Mouse (Mus musculus) liver, embryonic 14.5 days (tissue): ENCODE results near the gene Rcor3. TPM values are rescaled to one million over a fixed set of nuclear protein-coding genes. Genes with fewer than 3 reads are reported as not detected.

Experiments used
- ATAC-seq: fragments of 200-750 bp; cut with Nextera tagmentation; 2 replicates; pipeline ENCODE4 v1.8.0; 2017; ENCODE audit warnings: moderate number of reproducible peaks, mild to moderate bottlenecking, moderate library complexity; ENCODE audit not compliant: insufficient read depth
- DNase-seq, 3 experiments: peaks; one replicate each; pipeline ENCODE4 v3.0.0-alpha.2; 2012 to 2013; ENCODE audit warnings: low read depth in 3 of 3, low spot score in 3 of 3
- H3K27ac ChIP-seq: fragments of 300-500 bp; sonication (generic); 2 replicates; pipeline ENCODE4 v1.5.1; 2014; ENCODE audit warnings: moderate library complexity, mild to moderate bottlenecking, control low read depth, inconsistent platforms
- H3K27me3 ChIP-seq: fragments of 300-500 bp; sonication (generic); 2 replicates; pipeline ENCODE4 v1.6.1; 2014; ENCODE audit warnings: mild to moderate bottlenecking, low read length, moderate library complexity; ENCODE audit not compliant: control insufficient read depth, insufficient read depth
- H3K36me3 ChIP-seq: fragments of 300-500 bp; sonication (generic); replicated peaks from 2 replicates; pipeline ENCODE4 v1.6.1; 2014; ENCODE audit warnings: low read depth; ENCODE audit not compliant: control insufficient read depth, insufficient read depth
- H3K4me1 ChIP-seq, 2 experiments: fragments of 200-500 bp in 1 of 2; fragments of 300-500 bp in 1 of 2; sonication (generic) in 1 of 2; replicated peaks; 2 replicates each; pipeline ENCODE4 v1.6.1; 2012 to 2014; ENCODE audit warnings: antibody characterized with exemption in 1 of 2, inconsistent platforms in 1 of 2, low read length in 1 of 2; ENCODE audit not compliant: control insufficient read depth in 2 of 2, insufficient read depth in 2 of 2
- H3K4me2 ChIP-seq: fragments of 300-500 bp; sonication (generic); 2 replicates; pipeline ENCODE4 v1.6.1; 2014; ENCODE audit warnings: low read depth, mild to moderate bottlenecking, control low read depth, moderate library complexity
- H3K4me3 ChIP-seq, 2 experiments: fragments of 200-500 bp in 1 of 2; fragments of 300-500 bp in 1 of 2; sonication (generic) in 1 of 2; 2 replicates each; pipeline ENCODE4 v1.5.1; 2012 to 2014; ENCODE audit warnings: low read depth in 2 of 2, low read length in 2 of 2, mild to moderate bottlenecking in 2 of 2, control low read depth in 1 of 2, inconsistent platforms in 1 of 2, moderate library complexity in 1 of 2; ENCODE audit not compliant: insufficient read depth in 1 of 2
- H3K9ac ChIP-seq: fragments of 300-500 bp; sonication (generic); replicated peaks from 2 replicates; pipeline ENCODE4 v1.6.1; 2014; ENCODE audit warnings: mild to moderate bottlenecking, control low read depth, moderate library complexity
- H3K9me3 ChIP-seq: fragments of 300-500 bp; sonication (generic); 2 replicates; pipeline ENCODE4 v1.6.1; 2016; ENCODE audit warnings: low read length, mixed read lengths; ENCODE audit not compliant: control insufficient read depth
- CTCF ChIP-seq: IDR thresholded peaks from 2 replicates; pipeline ENCODE4 v1.5.1; 2016; ENCODE audit warnings: antibody characterized with exemption, low read depth, control low read depth
- EP300 ChIP-seq: IDR thresholded peaks from 2 replicates; pipeline ENCODE4 v1.6.1; 2016; ENCODE audit warnings: antibody characterized with exemption, low read depth
- WGBS: fragments of 180-500 bp; shearing (Covaris S2); extraction: QIAGEN DNeasy Blood & Tissue Kit; methylation state at CpG from one replicate; pipeline ENCODE4 v1.1.7; 2014; ENCODE audit not compliant: insufficient replicate concordance; 5-methylcytosine and 5-hydroxymethylcytosine counted together
- polyA plus RNA-seq, 2 experiments: library from polyadenylated mRNA; depleted of rRNA in 1 of 2; stranded (reverse) in 1 of 2; unstranded in 1 of 2; fragments of >200 nt; fragmentation: Nextera tagmentation in 1 of 2; extraction: Ambion mirVana in 1 of 2; gene quantifications; 2 replicates each; pipeline versions ENCODE4 v1.2.1 to v1.2.3; 2012 to 2014

Gene Rcor3
- polyA plus RNA-seq, 2 experiments, result 6.9 to 9.1 TPM

GRCm38 (mm10) chr1:192125761-192126160 is 12.1 kb downstream of the Rcor3 start:
- Histone ChIP-seq H3K27ac (no peak overlapping the region), H3K36me3 (peaks cover 25% of the 10 kb centered on the region), H3K4me1 (peaks cover 10% of the 10 kb centered on the region in 2 experiments), H3K27me3 (no peaks in the 10 kb centered on the region), H3K4me3 (no peak overlapping the region), H3K4me2 (no peak overlapping the region), H3K9me3 (no peaks in the 10 kb centered on the region), H3K9ac (no peak overlapping the region)
- ATAC-seq (no peak), DNase-seq (no peak)
- WGBS, result 83% methylated on average over 6 of the region's 6 CpGs
- TF ChIP-seq EP300 (no peak), CTCF (no peak)

- Histone ChIP-seq H3K9ac (no peak overlapping the region), H3K27ac (no peak overlapping the region), H3K36me3 (peaks cover 40% of the 10 kb centered on the region), H3K27me3 (no peaks in the 10 kb centered on the region), H3K4me3 (no peak overlapping the region), H3K4me1 (peaks cover 5 to 10% of the 10 kb centered on the region in 2 experiments), H3K9me3 (no peaks in the 10 kb centered on the region), H3K4me2 (no peak overlapping the region)
- WGBS, result 80% methylated on average over 6 of the region's 6 CpGs
- ATAC-seq (no peak), DNase-seq (no peak)
- TF ChIP-seq CTCF (no peak), EP300 (no peak)
These were observed 21.6 kb downstream of the Rcor3 start for GRCm38 (mm10) chr1:192116262-192116661.

- no peak for TF ChIP-seq CTCF
- TF ChIP-seq EP300, result peak; percentile 76
- no peak overlapping the region for H3K9ac ChIP-seq
- no peak overlapping the region for H3K27ac ChIP-seq
- no peaks in the 10 kb centered on the region for H3K9me3 ChIP-seq
- H3K4me3 ChIP-seq, result no peak overlapping the region
- H3K4me1 ChIP-seq, result peaks cover 5 to 10% of the 10 kb centered on the region in 2 experiments
- 33% methylated on average over 1 of the region's 1 CpGs for WGBS
- H3K4me2 ChIP-seq, result peak overlapping the region; percentile 19
- DNase-seq (peak in 1 of 3 experiments; percentile 45), ATAC-seq (peak; percentile 84)
- peaks cover 34% of the 10 kb centered on the region for H3K36me3 ChIP-seq
- H3K27me3 ChIP-seq, result no peaks in the 10 kb centered on the region
These were observed 22.5 kb downstream of the Rcor3 start for GRCm38 (mm10) chr1:192115378-192115777.

GRCm38 (mm10) chr1:192109169-192109568 is 28.7 kb downstream of the Rcor3 start:
- no peak for DNase-seq
- H3K27me3 ChIP-seq, result no peaks in the 10 kb centered on the region
- no peak overlapping the region for H3K27ac ChIP-seq
- H3K4me2 ChIP-seq, result no peak overlapping the region
- WGBS, result 69% methylated on average over 6 of the region's 6 CpGs
- no peak overlapping the region for H3K4me3 ChIP-seq
- H3K36me3 ChIP-seq, result peaks cover 14% of the 10 kb centered on the region
- no peaks in the 10 kb centered on the region for H3K9me3 ChIP-seq
- H3K4me1 ChIP-seq, result 0 out of 4 replicates have a peak, but pooled peaks cover 0 to 2% of the 10 kb centered on the region in 2 experiments
- ATAC-seq, result no peak
- H3K9ac ChIP-seq, result no peak overlapping the region
- no peak for TF ChIP-seq CTCF
- no peak for TF ChIP-seq EP300

- no peaks in the 10 kb centered on the region for H3K27me3 ChIP-seq
- no peak overlapping the region for H3K27ac ChIP-seq
- H3K4me1 ChIP-seq, result peaks cover 0 to 4% of the 10 kb centered on the region in 2 experiments; a peak in 2 of 4 replicates
- peaks cover 8% of the 10 kb centered on the region for H3K36me3 ChIP-seq
- no peak overlapping the region for H3K4me3 ChIP-seq
- no peak for DNase-seq
- peak; percentile 69 for ATAC-seq
- no peak overlapping the region for H3K4me2 ChIP-seq
- WGBS, result 11% methylated on average over 2 of the region's 2 CpGs
- no peaks in the 10 kb centered on the region for H3K9me3 ChIP-seq
- H3K9ac ChIP-seq, result no peak overlapping the region
- TF ChIP-seq CTCF (peak; percentile 84), EP300 (no peak)
These were observed 30.5 kb downstream of the Rcor3 start for GRCm38 (mm10) chr1:192107352-192107751.
